Mouse (Mus musculus) heart, adult 2 months (tissue): ENCODE data around the gene Eya2.

ENCODE experiments used
- CTCF ChIP-seq: fragments of 200-600 bp; IDR thresholded peaks from 2 replicates; pipeline ENCODE4 v1.8.1; 2022; ENCODE audit warnings: antibody characterized with exemption, mild to moderate bottlenecking, moderate library complexity
- EP300 ChIP-seq: fragments of 200-500 bp; IDR thresholded peaks from 2 replicates; pipeline ENCODE4 v1.6.1; 2011; ENCODE audit warnings: low read depth, low read length, control low read depth; ENCODE audit not compliant: insufficient read depth
- POLR2A ChIP-seq: fragments of 200-500 bp; IDR thresholded peaks from 2 replicates; pipeline ENCODE4 v1.6.1; 2011; ENCODE audit warnings: mild to moderate bottlenecking, low read depth, low read length, control low read depth; ENCODE audit not compliant: insufficient read depth

- no peak for TF ChIP-seq EP300
- no peak for TF ChIP-seq CTCF
- TF ChIP-seq POLR2A: no peak
Observed at GRCm38 (mm10) chr2:165654151-165654550, 59.3 kb downstream of the Eya2 start.
